In genomic region chr2:103589400-103589799, GRCm38 (mm10) we compare ENCODE assay signal across 21 mouse cellular contexts. TPM values are rescaled to one million over a fixed set of nuclear protein-coding genes. Genes with fewer than 3 reads are reported as not detected.
DNase-seq lines count a peak whose midpoint lies in the region; ATAC-seq and TF ChIP-seq lines count a peak whose summit lies in the region.
"Had no signal": no experiment of that assay in that cellular context is flagged by ENCODE, and none has a peak within 500 bp of the region (broad histone marks: within the 10 kb centered on the region; RNA-seq: fewer than 3 reads in every experiment).

No protein-coding gene starts in this region.

- H3K4me2 ChIP-seq in heart, embryonic 16.5 days (ENCODE audit: low read depth, low read length), result no peak overlapping the region
- no peak overlapping the region; the same call in 1 of the 2 replicates for H3K4me2 ChIP-seq in heart, embryonic 11.5 days
- no peak overlapping the region for H3K4me2 ChIP-seq in neural tube, embryonic 13.5 days
- H3K4me2 ChIP-seq in neural tube, embryonic 15.5 days, result no peak overlapping the region
- no peak overlapping the region for H3K4me2 ChIP-seq in limb, embryonic 15.5 days
- H3K4me2 ChIP-seq: hindbrain, embryonic 14.5 days; midbrain, embryonic 12.5 days had no signal

- intact Hi-C loops in heart, adult 2 months (cut with DNase I), result no loop called here
- intact Hi-C loops in heart, postnatal 10 days (cut with DNase I), result no loop called here

- no peaks in the 10 kb centered on the region for H3K27me3 ChIP-seq in heart, adult 2 months (ENCODE audit: control insufficient read depth, insufficient read depth, low read length)
- no peaks in the 10 kb centered on the region for H3K27me3 ChIP-seq in heart, embryonic 16.5 days (ENCODE audit: control insufficient read depth, insufficient read depth, low read length)
- no peaks in the 10 kb centered on the region for H3K27me3 ChIP-seq in heart, embryonic 11.5 days (ENCODE audit: control insufficient read depth, insufficient read depth, low read length)
- no peaks in the 10 kb centered on the region for H3K27me3 ChIP-seq in neural tube, embryonic 13.5 days
- no peaks in the 10 kb centered on the region for H3K27me3 ChIP-seq in neural tube, embryonic 15.5 days (replicated peaks)
- no peaks in the 10 kb centered on the region for H3K27me3 ChIP-seq in limb, embryonic 15.5 days
- H3K27me3 ChIP-seq: midbrain, embryonic 12.5 days had no signal

- peaks cover 3% of the 10 kb centered on the region for H3K36me3 ChIP-seq in heart, adult 2 months (ENCODE audit: control insufficient read depth, insufficient read depth, low read length)
- no peaks in the 10 kb centered on the region for H3K36me3 ChIP-seq in heart, embryonic 16.5 days (ENCODE audit: control insufficient read depth, insufficient read depth)
- H3K36me3 ChIP-seq in heart, embryonic 11.5 days (ENCODE audit: control insufficient read depth, insufficient read depth, low read length), result no peaks in the 10 kb centered on the region
- no peaks in the 10 kb centered on the region for H3K36me3 ChIP-seq in neural tube, embryonic 13.5 days
- H3K36me3 ChIP-seq in neural tube, embryonic 15.5 days, result no peaks in the 10 kb centered on the region
- H3K36me3 ChIP-seq in limb, embryonic 15.5 days, result no peaks in the 10 kb centered on the region
- H3K36me3 ChIP-seq: midbrain, embryonic 12.5 days had no signal

- H3K79me2 ChIP-seq in heart, adult 2 months (replicated peaks; ENCODE audit: control insufficient read depth, insufficient read depth, low read length), result 0 out of 2 replicates have a peak, but pooled peaks cover 2% of the 10 kb centered on the region

- TF ChIP-seq EP300 in heart, adult 2 months (IDR thresholded peaks at IDR 0.05; ENCODE audit: insufficient read depth, low read depth, low read length), result no peak

- no peak overlapping the region for H3K9ac ChIP-seq in heart, adult 2 months (ENCODE audit: low read depth, low read length)
- no peak overlapping the region for H3K9ac ChIP-seq in heart, embryonic 16.5 days (ENCODE audit: low read length)
- H3K9ac ChIP-seq in heart, embryonic 11.5 days (ENCODE audit: low read depth, low read length), result no peak overlapping the region
- H3K9ac ChIP-seq in neural tube, embryonic 13.5 days, result no peak overlapping the region
- H3K9ac ChIP-seq in neural tube, embryonic 15.5 days (replicated peaks), result no peak overlapping the region
- H3K9ac ChIP-seq in limb, embryonic 15.5 days, result no peak overlapping the region
- H3K9ac ChIP-seq: hindbrain, embryonic 14.5 days; liver, embryonic 14.5 days; midbrain, embryonic 12.5 days had no signal

- peaks cover 13% of the 10 kb centered on the region for H3K4me1 ChIP-seq in heart, adult 2 months (ENCODE audit: control insufficient read depth, insufficient read depth, low read length)
- H3K4me1 ChIP-seq in heart, embryonic 16.5 days (ENCODE audit: control insufficient read depth, insufficient read depth, low read length), result peaks cover 73% of the 10 kb centered on the region
- H3K4me1 ChIP-seq in heart, embryonic 11.5 days (ENCODE audit: control insufficient read depth, insufficient read depth, low read length), result peaks cover 75% of the 10 kb centered on the region
- peaks cover 28% of the 10 kb centered on the region for H3K4me1 ChIP-seq in neural tube, embryonic 13.5 days (replicated peaks)
- peaks cover 24% of the 10 kb centered on the region for H3K4me1 ChIP-seq in neural tube, embryonic 15.5 days
- H3K4me1 ChIP-seq in limb, embryonic 15.5 days, result peaks cover 49% of the 10 kb centered on the region

- TF ChIP-seq CTCF in heart, adult 2 months (IDR thresholded peaks at IDR 0.05), result no peak

- DNase-seq in heart, adult 2 months, result no peak
- DNase-seq in heart, postnatal 10 days, result no peak
- DNase-seq in adrenal gland, postnatal 36 days, result no peak
- DNase-seq: adrenal gland, postnatal 25 days; cerebellum, adult 9-10 months; kidney, adult 18-20 months; layer of hippocampus, adult 9-11 months; lung, postnatal 10 days; right cerebral cortex, postnatal 25 days; spleen, adult 18-20 months had no signal

- H3K9me3 ChIP-seq in heart, embryonic 16.5 days (replicated peaks; ENCODE audit: control insufficient read depth, low read length), result no peaks in the 10 kb centered on the region
- no peaks in the 10 kb centered on the region for H3K9me3 ChIP-seq in heart, embryonic 11.5 days (replicated peaks; ENCODE audit: control insufficient read depth, low read length)
- no peaks in the 10 kb centered on the region for H3K9me3 ChIP-seq in neural tube, embryonic 13.5 days
- no peaks in the 10 kb centered on the region for H3K9me3 ChIP-seq in neural tube, embryonic 15.5 days (replicated peaks)
- H3K9me3 ChIP-seq in limb, embryonic 15.5 days, result no peaks in the 10 kb centered on the region
- H3K9me3 ChIP-seq: midbrain, embryonic 12.5 days had no signal

- no peak for ATAC-seq in heart, embryonic 16.5 days (replicated peaks; ENCODE audit: extremely low read depth, insufficient read depth, low FRiP score)
- ATAC-seq in heart, embryonic 11.5 days (replicated peaks; ENCODE audit: insufficient number of reproducible peaks, low FRiP score, low TSS enrichment), result no peak
- ATAC-seq in neural tube, embryonic 13.5 days (ENCODE audit: low read depth), result no peak
- no peak for ATAC-seq in neural tube, embryonic 15.5 days (ENCODE audit: low FRiP score)
- 0 out of 2 replicates have a peak, but pooled peaks have one; percentile 53 for ATAC-seq in limb, embryonic 15.5 days (ENCODE audit: insufficient number of reproducible peaks, low FRiP score, low TSS enrichment, low read depth)
- ATAC-seq: forebrain, embryonic 14.5 days; inflammation-experienced regulatory T-cells, adult 6 months had no signal

- 38% methylated on average over 4 of the region's 4 CpGs for WGBS in heart, adult 2 months
- 37% methylated on average over 4 of the region's 4 CpGs for WGBS in heart, embryonic 16.5 days
- WGBS in heart, embryonic 11.5 days (ENCODE audit: insufficient replicate concordance), result 66% methylated on average over 4 of the region's 4 CpGs
- 81% methylated on average over 4 of the region's 4 CpGs for WGBS in neural tube, embryonic 13.5 days
- 80% methylated on average over 4 of the region's 4 CpGs for WGBS in neural tube, embryonic 15.5 days
- WGBS in limb, embryonic 15.5 days, result 41% methylated on average over 4 of the region's 4 CpGs

- H3K4me3 ChIP-seq in heart, adult 2 months, result no peak overlapping the region
- no peak overlapping the region for H3K4me3 ChIP-seq in heart, embryonic 16.5 days (ENCODE audit: low read length)
- H3K4me3 ChIP-seq in heart, embryonic 11.5 days (ENCODE audit: low read depth, low read length), result no peak overlapping the region
- H3K4me3 ChIP-seq in neural tube, embryonic 13.5 days, result no peak overlapping the region
- no peak overlapping the region for H3K4me3 ChIP-seq in neural tube, embryonic 15.5 days (replicated peaks)
- H3K4me3 ChIP-seq in limb, embryonic 15.5 days, result no peak overlapping the region
- H3K4me3 ChIP-seq: midbrain, embryonic 12.5 days had no signal

- H3K27ac ChIP-seq in heart, adult 2 months, result peak overlapping the region; percentile 62
- H3K27ac ChIP-seq in heart, embryonic 16.5 days (ENCODE audit: low read length), result peak overlapping the region; percentile 34
- H3K27ac ChIP-seq in heart, embryonic 11.5 days (ENCODE audit: low read depth, low read length), result no peak overlapping the region
- 0 out of 2 replicates have a peak overlapping the region, but pooled peaks have one; percentile 9 for H3K27ac ChIP-seq in neural tube, embryonic 13.5 days (replicated peaks)
- no peak overlapping the region for H3K27ac ChIP-seq in neural tube, embryonic 15.5 days (replicated peaks)
- H3K27ac ChIP-seq in limb, embryonic 15.5 days, result peak overlapping the region; percentile 88
- H3K27ac ChIP-seq: hindbrain, embryonic 14.5 days; kidney, postnatal 0 days; liver, embryonic 14.5 days; midbrain, embryonic 12.5 days had no signal

- no peak for TF ChIP-seq POLR2A in heart, adult 2 months (IDR thresholded peaks at IDR 0.05; ENCODE audit: insufficient read depth, low read depth, low read length)

RNA-seq across cellular contexts. Expression of gene Abtb2, which starts 23.3 kb away (rescaled TPM):
- 10 to 100 TPM; 24.7 to 28.7 TPM for total RNA-seq in heart, adult 2 months (2021)
- polyA plus RNA-seq in heart, adult 2 months (2012; rRNA removed), result 23.0 and 27.1 TPM in 2 replicates
- total RNA-seq in heart, postnatal 10 days (2021), result 10 to 100 TPM; 21.1 to 27.6 TPM
- polyA plus RNA-seq in heart, embryonic 16.5 days (2015; fragmentation: Nextera tagmentation; extraction: Ambion mirVana), result 19.9 and 23.2 TPM in 2 replicates
- polyA plus RNA-seq in heart, embryonic 11.5 days (2014; fragmentation: Nextera tagmentation; extraction: Ambion mirVana), result 15.6 and 20.6 TPM in 2 replicates
- polyA plus RNA-seq in neural tube, embryonic 13.5 days (2015; fragmentation: Nextera tagmentation; extraction: Ambion mirVana), result 12.1 and 13.2 TPM in 2 replicates
- 10.8 and 11.5 TPM in 2 replicates for polyA plus RNA-seq in neural tube, embryonic 15.5 days (2015; fragmentation: Nextera tagmentation; extraction: Ambion mirVana)
- 16.7 and 16.9 TPM in 2 replicates for polyA plus RNA-seq in limb, embryonic 15.5 days (2015; fragmentation: Nextera tagmentation; extraction: Ambion mirVana)
- 10 to 100 TPM; 33.4 to 51.6 TPM for total RNA-seq in adrenal gland, postnatal 36 days (2021)

Comparison
In these comparisons a context has a peak if more than half of its experiments do, and no peak if none do; other contexts are left out.
1. H3K27ac ChIP-seq: peak in heart, adult 2 months (single experiment), heart, embryonic 16.5 days (single experiment), neural tube, embryonic 13.5 days (single experiment) and limb, embryonic 15.5 days (single experiment); none in heart, embryonic 11.5 days (single experiment) and neural tube, embryonic 15.5 days (single experiment).